Mouse (Mus musculus) right cerebral cortex, postnatal 14 days (tissue): Measurements from ENCODE around the gene Adss.
"Not testable (repeated sequence)": the region's sequence is repeated elsewhere in the genome, so short reads cannot be mapped to it uniquely, and the experiment has no call there.

Source experiments
- DNase-seq: peaks from one replicate; pipeline ENCODE4 v3.0.0; 2022

The Adss gene

DNA sequence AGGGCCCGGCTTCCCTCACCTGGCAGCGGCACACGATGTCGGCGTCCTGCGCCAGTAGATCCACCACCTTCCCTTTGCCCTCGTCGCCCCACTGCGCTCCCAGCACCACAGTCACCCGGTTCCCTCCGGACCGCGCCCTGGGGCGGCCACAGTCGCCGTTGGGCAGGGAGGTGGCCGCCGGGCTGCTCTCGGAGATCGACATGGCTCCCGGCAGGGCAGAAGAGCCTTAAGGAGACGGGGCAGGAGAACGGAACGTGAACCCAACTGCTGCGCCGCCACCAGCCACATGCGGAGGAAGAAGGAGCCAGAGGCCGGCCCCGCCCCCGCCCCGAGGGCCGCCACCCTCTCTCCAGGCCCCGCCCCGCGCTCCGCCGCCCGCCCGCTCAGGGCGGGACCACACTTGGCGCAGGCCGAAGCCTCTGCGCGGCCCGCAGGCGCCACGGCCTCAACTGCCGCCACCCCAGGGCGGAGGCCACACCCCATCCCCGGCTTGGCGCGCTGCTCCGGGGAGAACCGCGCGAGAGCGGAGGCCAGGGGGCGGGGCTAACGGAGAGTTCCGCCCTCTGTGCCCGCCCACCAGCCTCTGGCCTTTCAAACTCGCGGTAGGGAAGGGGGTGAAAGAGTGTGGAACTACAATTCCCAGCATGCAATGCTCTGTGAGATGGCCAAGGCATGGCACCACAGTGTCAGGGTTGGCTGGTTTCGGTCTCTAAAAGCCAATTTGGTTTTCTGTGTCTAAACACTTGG is at the start of gene Adss:
Gene Adss, minus strand, starts transcription at position 319 of the 747 bp plus-strand sequence.
- peak; percentile 97 for DNase-seq

DNA sequence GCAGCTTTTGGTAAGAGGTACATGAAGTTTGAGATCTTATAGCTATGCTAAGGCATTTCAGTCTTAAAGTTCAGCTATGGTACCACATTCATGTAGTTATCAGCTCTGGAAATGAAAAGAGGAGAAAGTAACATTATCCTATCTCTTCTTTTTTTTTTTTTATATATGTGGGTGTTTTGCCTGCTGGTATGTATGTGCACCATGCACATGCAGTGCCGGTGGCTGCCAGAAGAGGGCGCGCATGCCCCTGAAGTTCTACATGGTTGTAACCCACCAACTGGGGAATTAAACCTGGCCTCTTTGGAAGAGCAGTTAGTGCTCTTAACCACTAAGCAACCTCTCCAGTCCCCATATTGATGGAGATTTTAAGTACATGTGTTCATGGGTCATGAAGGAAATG is 49.5 kb upstream of the Adss start:
- DNase-seq, result peak; percentile 7

DNA sequence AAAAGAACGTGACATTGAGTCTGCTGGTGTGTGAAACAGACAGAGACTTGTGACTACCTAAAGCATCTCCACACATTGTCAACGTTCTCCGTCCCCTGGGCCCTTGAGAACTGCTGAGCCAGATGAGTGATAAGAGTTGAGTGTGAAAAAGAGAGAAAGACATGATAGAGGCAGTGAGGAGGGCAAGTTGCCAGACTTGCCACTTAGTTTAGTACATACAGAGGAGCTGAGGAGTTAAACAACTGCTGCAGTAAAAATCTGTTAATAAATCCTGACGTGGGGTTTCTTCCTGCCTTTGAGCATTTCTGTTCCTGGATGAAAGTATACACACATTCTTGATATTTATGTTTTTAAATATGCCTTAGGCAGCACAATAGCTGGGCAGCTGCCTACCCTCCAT is 31.5 kb upstream of the Adss start:
- not testable (repeated sequence) for DNase-seq

DNA sequence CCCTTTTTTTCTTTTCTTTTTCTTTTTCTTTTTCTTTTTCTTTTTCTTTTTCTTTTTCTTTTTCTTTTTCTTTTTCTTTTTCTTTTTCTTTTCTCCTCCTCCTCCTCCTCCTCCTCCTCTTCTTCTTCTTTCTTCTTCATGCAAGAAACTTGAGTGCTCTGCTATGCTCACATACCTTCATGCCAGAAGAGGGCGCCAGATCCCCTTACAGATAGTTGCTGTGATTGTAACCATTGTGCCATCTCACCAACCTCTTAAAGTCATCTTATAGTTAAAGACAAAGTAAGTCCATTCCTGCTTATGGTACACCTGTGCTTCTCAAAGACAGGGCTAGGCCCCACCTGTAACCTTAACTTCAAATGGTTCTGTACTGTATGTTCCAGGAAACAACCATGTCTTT is 10.5 kb upstream of the Adss start:
- DNase-seq, result peak; percentile 17

DNA sequence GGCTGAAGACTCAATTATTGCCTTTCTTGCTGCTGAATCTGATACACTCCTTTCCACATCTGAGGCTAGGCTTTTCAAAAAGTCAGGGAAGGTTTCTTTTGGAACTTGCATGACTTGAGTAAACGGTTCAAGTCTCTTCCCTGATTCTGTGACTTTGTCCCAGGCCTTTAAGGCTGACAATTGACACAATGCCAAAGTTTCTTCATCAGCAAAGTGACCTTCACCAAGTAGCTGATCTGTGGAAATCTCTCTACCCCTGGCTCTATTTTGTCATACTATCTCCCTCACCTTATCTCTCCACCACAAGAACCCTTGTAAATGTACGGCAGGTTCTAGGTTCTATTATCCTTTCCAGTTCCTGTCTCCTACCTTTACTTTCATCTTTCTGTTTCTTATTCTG is 7.2 kb upstream of the Adss start:
- no peak for DNase-seq

DNA sequence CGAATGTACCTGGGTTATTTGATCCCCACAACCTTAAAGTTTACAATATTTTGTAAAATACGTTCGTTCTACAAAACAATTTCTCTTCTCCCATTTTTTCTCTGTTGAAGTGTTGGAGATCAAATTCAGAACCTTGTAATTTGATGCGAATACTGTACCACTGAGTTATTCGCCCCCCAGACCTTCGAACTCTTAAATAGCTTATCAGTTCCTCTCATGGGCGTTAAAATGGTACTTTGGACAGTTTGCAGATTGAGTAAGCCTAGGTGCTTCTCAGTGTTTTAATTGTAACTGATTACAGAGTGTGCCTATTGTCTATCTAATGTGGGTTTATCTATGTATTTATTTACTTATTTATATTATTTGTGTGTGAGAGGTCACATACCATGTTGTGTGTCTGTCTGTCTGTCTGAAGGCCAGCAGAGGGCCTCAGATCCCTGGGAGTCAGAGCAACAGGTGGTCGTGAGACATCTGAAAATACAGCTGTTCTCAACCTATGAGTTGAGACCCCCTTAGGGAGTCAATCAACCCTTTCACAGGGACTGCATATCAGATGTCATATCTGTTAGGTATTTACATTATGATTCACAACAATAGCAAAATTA is 942 bp upstream of the Adss start:
- no peak for DNase-seq

DNA sequence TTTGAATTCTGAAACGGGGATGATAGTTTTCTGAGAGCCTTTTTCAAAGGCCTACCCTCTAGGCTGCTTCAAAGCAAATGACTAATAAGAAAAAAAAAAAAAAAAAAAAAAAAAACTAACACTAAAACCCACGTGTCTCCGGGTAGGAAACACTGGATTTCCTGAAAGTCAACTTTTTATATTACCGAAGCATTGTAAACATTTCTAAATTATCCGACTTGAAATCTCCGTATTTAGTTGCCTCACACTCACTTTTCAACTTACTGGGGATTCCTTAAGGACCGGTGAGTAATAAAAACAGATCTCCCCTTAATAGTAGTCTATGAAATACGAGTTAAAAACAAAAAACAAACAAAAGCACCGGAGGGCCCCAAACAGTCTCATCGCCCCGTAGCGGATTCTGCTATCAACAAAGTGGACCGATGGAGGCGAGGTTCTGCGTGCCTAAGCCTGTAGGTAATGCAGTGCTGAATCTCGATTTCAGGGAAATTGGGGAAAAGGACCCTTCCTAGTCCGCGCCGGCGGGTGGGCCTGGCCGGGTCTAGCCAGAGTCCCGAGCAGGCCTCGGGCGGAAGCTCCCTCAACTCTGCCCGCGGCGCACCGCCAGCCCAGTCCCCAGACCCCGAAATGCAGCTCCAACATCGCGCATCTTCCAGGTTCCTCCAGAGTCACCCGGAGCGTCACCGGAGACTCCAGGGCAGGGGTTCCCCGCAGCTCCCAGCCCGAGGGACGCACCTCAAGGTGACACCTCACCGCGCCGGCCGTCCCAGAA is 704 bp downstream of the Adss start:
- peak; percentile 36 for DNase-seq

DNA sequence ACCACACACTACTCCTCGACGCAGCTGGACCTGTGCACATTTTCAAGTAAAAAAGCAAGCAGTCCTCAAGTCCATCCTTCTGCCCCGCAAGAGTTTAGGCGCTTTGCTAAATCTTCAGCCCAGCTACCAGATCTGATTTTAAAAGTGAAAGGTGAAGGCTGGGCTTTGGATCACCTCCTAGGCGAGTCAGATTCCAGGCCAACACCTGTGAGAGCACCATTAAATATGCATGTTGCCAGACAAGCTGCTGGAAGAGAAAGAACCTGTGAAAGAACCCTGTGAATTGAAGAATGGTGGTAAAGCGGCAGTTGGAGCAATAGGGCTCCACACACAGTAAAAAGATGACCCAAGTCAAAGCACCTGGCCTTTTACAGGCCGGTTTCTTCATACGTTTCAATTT is 1.4 kb downstream of the Adss start:
- no peak for DNase-seq

DNA sequence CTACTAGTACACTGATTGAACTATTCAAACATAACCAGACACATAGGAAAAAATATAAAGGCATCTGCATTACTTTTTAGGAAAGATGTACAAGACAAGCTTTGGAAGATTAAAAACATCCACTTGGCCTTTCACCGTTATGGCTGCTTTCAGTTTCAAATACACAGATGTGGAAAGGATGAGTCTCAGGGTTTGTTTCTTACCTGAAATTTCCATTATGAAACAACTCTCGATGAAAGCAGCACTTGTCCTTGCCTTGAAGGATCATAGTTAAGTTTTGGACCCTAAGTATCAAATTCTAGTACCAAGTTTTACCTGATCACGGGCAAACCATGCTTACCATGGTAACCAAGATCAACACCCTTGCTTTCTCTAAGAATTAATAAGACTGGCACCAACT is 3.5 kb downstream of the Adss start:
- DNase-seq, result no peak

DNA sequence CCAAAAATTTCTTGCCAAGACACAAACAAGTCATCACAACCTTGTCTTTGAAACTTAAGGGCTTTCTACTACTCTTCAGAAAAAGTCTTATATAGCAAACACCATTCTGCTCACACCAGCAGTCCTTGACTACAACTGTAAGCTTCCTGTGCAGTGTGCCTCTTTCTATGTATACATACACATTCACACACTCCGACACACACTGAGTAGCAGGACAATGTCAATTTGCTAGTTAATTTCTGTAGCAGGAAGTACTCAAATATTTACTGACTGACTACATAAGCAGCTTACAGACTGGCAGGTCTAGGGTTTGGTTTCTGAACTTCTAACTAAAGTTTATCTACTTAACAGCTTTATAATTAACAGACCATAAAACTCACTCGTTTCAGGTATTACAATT is 18.9 kb downstream of the Adss start:
- DNase-seq, result no peak

DNA sequence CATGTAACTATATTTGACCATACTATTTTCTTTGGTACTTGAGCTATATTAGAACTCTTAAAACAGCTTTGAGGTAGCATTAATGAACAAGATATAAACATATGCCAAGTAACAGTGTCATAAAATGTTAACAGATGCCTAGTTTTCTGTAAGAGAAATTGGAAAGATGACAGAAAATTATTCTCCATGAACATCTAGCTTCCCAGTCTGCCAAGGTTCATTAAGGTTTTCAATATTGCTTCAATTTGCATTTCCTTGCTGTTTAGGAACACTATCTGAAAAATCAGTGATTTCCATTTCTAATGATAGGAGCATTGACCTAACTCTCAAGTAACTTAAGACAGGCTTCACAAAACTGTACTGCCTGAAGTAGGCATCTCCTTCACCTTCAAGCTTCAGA is 27.4 kb downstream of the Adss start:
- no peak for DNase-seq

DNA sequence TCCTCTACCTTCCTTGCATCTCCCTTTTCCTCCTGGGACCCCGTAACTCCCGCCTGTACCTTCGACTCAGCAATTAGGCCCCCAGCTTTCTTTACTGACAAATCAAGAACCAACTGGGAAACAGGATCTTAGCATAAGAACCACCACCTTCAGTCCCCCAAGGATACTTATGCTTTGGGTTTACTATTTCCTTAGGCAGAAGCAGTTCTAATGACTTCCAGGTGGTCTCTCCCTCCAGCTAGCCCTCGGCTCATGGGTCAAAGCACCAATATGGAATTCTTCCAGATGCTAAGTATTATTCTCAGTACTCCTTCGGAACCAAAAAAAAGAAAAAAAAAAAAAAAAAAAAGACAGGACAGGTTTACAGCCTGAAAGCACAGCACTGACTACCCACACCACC is 39.1 kb downstream of the Adss start:
- DNase-seq, result no peak

DNA sequence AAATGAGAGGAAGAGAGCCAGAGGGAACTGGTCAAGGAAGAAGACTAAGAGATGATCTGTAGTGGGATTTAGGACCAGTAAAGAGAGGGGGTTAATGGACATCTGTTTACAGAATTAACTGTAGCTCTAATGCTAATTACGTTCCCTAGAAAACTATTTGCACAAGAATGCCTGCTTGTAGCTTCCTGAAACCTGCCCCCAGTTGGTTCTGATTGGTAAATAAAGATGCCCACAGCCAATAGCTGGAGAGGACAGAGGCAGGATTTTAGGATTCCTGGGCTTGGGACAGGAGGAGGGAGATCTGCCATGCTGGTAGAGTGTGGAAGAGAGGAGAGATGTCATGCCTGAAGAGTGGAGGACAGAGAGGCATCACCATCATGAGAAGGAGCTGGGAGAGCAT is 42.8 kb downstream of the Adss start:
- no peak for DNase-seq

DNA sequence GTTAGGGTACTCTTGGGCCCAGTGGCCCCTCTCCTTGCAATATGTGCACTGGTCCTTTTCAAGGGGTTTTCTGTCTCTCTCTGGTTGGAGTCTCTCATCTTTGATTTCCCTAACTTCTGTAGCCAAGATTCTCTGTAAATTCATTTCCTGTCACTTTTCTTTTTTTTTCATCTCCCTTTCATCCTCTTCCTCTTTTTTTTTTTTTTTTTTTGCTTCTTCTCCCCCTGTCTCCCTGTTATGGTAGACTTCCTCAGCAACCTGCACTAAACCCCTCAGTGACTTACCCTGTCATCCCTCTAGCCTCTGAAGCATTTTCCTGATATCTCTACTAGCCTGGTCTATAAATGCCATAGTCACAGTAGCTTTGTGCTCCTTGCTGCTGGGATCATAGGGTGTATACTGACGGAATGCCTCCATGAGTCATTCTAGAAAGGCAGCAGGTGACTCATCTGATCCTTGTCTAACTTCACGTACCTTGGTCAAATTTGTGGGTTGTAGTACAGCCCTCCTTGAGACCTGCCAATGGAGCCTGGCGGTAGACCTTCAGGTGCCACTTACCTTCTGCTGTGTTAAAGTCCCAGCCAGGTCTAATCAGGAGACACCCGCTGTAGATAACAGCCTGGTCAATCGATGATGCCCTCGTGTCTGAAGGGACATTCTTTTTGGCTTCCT is 48.3 kb downstream of the Adss start:
- DNase-seq, result no peak

DNA sequence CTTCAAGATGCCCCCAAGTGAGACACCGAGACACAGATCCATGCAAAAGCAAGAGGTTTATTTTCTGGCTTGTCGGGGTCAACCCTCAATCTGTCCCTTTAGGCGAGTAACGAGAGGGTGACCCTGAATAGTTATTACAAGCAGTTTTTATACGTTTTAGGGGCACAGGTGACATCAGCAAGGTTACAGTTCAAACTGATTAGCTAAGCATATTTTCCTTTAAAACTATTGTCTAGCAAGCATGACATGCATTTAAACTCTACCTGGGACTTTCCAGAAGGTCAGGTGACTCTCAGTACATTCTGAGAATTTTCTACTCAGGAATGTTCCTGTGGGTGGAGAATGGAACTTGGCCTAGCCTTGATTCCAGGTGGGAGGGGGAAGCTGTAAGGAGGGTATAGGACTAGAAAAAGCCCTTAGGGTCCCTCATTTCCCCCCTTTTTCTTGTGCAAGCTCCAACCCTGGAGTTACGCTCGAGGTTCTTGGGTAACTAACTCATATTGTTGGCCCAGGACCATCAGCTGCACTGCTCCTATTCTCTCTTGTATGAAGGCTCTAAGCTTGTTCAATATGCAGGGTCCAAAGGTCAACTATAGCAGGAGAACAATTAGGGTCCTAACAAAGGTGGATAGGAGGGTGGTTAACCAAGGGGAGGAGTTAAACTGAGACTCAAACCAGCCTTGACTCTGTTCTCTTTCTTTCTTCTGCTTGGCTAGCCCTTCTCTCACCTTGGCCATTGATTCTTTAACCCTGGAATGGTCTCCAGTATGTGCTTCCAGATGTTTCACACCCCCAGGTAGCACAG is 51.6 kb downstream of the Adss start:
- no peak for DNase-seq

DNA sequence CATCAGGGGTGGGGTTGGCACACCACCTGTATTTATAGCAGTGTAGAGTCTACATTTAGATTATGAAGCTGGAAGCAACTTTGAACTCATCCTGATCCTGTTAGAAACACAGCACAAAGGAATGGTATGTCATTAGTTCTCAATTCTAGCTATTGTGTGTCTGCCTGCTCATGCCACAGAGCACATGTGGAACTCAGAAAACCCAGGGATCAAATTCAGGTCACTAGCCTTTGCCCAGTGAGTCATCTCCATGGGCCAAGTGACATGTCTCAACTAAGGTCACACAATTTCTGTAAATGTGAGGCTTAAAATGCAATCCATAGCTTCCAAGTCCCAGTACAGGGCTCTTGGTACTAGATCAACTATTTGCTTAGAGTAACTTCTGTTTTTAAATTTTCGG is 54.2 kb downstream of the Adss start:
- DNase-seq, result no peak

DNA sequence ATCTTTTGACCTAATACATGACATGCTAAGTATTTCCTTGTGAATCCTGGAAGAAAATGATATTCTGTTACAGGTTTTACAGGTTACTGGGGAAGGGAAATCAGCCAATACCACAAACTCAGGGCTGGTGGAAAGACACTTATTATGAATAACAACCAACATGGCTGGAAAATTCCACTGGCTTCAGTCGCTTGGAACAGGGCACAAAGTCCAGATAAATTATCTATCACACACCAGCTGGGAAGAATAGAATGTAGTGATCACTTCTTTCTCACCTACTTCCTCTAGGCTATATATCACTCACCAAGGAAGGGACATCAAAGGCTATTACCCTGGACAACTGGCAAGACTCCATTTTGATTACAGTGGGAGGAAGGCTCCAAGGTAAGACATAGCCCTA is 55.6 kb downstream of the Adss start:
- no peak for DNase-seq

DNA sequence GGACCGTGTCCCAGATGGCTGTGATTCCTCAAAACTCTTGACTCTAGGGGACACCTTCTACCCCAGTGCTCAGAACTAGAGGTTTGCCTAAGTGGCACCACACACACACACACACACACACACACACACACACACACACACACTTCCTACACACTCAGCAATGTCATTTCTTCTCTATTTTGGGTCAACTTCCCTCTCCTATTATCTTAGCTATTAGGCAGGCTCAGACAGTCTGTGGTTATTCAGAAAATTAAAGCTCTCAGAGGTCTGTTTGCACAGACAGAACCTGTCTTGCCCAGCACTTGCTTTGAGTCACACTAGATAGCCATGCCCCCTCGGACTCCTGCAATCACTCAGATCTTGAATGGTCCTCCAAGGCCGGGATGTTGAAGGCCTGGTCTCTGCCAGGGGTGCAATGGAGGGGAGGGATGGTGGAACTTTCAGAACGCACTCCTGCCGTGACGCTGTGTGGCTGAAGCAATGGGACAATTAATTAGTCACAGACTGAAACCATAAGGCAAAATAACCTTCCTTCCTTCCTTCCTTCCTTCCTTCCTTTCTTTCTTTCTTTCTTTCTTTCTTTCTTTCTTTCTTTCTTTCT is 58.7 kb downstream of the Adss start:
- DNase-seq, result no peak

DNA sequence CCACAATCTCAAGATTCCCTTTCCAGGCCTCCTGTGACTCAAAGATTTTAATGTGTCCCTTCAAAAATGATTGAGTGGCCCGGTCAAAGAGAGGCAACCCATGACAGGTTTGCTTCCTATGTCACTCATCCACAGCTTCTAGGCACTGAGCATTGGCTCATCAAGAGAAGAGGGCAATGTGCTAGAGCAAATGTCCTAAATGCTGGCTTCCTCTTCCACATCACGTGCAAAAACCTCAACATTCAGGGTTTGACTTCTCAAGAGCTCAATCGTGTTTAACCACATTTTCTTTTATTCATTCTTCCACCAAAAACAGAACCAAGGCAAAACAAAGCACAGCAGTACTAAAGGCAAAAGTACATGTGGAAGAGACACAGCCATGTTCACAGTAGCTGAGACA is 64.3 kb downstream of the Adss start:
- DNase-seq, result no peak

DNA sequence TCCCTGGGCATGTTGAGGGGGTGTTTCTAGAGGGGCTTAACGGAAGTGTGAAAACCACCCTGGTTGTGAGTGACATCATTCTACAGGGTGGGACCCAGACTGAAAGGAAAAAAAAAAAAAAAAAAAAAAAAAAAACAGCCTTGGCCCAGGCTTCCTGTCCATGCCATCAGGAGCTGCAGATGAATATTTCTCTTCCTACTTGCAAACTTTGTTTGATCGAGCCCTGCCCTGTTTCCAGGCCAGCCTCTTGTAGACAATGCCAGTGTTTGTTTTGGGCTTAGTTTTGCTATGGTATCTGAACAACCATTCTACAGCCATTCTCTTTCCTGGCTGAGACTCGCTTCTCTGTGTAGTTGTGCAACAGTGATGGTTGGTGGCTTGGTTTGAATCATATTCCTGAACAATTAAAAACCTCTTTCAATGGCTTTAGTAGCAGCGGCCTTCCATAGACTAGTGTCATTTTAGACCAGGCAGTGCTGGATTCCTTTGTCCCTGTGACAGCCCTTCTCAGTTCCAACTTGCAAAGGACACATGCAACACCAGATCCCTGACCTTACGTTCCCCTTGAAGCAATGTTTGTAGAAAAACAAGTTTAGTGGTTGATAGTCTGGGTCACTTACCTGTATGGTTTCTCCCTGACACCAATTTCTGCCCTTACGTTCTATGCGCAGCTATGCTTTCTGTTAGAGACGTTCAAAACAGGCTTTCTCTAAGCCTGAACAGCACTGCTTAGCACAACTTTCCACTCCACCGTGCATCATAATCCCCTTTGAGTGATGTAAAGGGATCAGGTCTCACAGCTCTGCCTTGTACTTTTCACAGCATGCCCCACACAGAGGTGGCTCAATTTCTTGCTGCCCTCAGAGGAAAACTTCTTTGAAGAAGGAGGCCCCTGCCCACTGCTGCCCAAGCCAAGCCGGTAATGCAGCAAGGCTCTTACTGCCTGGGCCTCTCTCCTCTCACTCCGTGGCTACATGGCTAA is 67.0 kb downstream of the Adss start, which contains the start of gene 1700016C15Rik:
Gene 1700016C15Rik, plus strand, starts transcription at position 772 of the 982 bp plus-strand sequence.
- DNase-seq, result no peak
